Mouse (Mus musculus) hindbrain, embryonic 16.5 days (tissue): ENCODE results near the gene Foxi1. TPM values are rescaled to one million over a fixed set of nuclear protein-coding genes. Genes with fewer than 3 reads are reported as not detected.
A peak's percentile ranks its signal among the peaks of the same experiment; 100 is the strongest.

Experiments
- ATAC-seq: fragments of 200-750 bp; cut with Nextera tagmentation; 2 replicates; pipeline ENCODE4 v1.8.0; 2017; ENCODE audit warnings: moderate TSS enrichment, moderate library complexity
- H3K27ac ChIP-seq: fragments of 300-500 bp; sonication (generic); 2 replicates; pipeline ENCODE4 v1.5.1; 2014; ENCODE audit warnings: low read depth, mild to moderate bottlenecking, control low read depth, low read length, moderate library complexity
- H3K27me3 ChIP-seq: fragments of 300-500 bp; sonication (generic); replicated peaks from 2 replicates; pipeline ENCODE4 v1.6.1; 2014; ENCODE audit warnings: low read length; ENCODE audit not compliant: control insufficient read depth, insufficient read depth
- H3K36me3 ChIP-seq: fragments of 300-500 bp; sonication (generic); 2 replicates; pipeline ENCODE4 v1.6.1; 2014; ENCODE audit warnings: mild to moderate bottlenecking, low read length, moderate library complexity, mixed read lengths; ENCODE audit not compliant: control insufficient read depth, insufficient read depth
- H3K4me1 ChIP-seq: fragments of 300-500 bp; sonication (generic); 2 replicates; pipeline ENCODE4 v1.6.1; 2014; ENCODE audit warnings: low read depth, low read length; ENCODE audit not compliant: control insufficient read depth, insufficient read depth
- H3K4me2 ChIP-seq: fragments of 300-500 bp; sonication (generic); 2 replicates; pipeline ENCODE4 v1.6.1; 2014; ENCODE audit warnings: mild to moderate bottlenecking, low read length, control low read depth, moderate library complexity
- H3K4me3 ChIP-seq: fragments of 300-500 bp; sonication (generic); 2 replicates; pipeline ENCODE4 v1.5.1; 2014; ENCODE audit warnings: mild to moderate bottlenecking, low read length, control low read depth, moderate library complexity
- H3K9ac ChIP-seq: fragments of 300-500 bp; sonication (generic); 2 replicates; pipeline ENCODE4 v1.6.1; 2014; ENCODE audit warnings: low read depth, mild to moderate bottlenecking, control low read depth, low read length, moderate library complexity
- H3K9me3 ChIP-seq: fragments of 300-500 bp; sonication (generic); 2 replicates; pipeline ENCODE4 v1.6.1; 2014; ENCODE audit warnings: mild to moderate bottlenecking, low read length, moderate library complexity; ENCODE audit not compliant: control insufficient read depth
- WGBS: fragments of 180-500 bp; shearing (Covaris S2); extraction: QIAGEN DNeasy Blood & Tissue Kit; methylation state at CpG from one replicate; pipeline ENCODE4 v1.1.7; 2014; 5-methylcytosine and 5-hydroxymethylcytosine counted together
- polyA plus RNA-seq: library from polyadenylated mRNA; unstranded; fragments of >200 nt; fragmentation: Nextera tagmentation; extraction: Ambion mirVana; gene quantifications from 2 replicates; pipeline ENCODE4 v1.2.1, GENCODE M21; 2015

Gene Foxi1
- polyA plus RNA-seq, 1 experiment from 2014 or later = not detected

GRCm38 (mm10) chr11:34212853-34213252 lies 5.0 kb upstream of the Foxi1 start:
- no peaks in the 10 kb centered on the region for H3K9me3 ChIP-seq
- peak; percentile 20; the same call in 1 of the 2 replicates for ATAC-seq
- no peak overlapping the region for H3K27ac ChIP-seq
- H3K36me3 ChIP-seq = no peaks in the 10 kb centered on the region
- no peaks in the 10 kb centered on the region for H3K27me3 ChIP-seq
- WGBS = 13% methylated on average over 5 of the region's 5 CpGs
- no peaks in the 10 kb centered on the region for H3K4me1 ChIP-seq
- H3K4me2 ChIP-seq = no peak overlapping the region
- H3K9ac ChIP-seq = no peak overlapping the region
- no peak overlapping the region for H3K4me3 ChIP-seq

DNA sequence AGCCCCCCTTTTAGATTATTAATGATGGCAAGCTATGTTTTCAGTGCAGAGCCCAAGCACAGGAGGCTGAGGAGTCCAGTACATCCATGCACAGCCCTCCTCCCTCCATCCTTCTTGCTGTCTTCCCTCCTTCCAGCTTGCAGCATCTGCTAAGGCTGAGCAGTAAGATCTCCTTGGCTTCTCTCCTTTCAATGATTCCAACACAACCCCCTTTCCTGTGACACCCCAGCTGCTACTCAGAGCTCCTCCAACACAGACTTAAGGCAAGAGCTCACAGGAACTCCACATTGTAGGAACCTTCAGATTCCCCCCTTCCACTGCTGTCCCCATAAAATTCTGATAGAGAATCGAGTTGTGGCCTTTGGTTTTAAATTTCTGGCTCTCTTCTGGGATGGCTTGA lies 5.1 kb downstream of the Foxi1 start:
- H3K9me3 ChIP-seq = no peaks in the 10 kb centered on the region
- H3K4me3 ChIP-seq = no peak overlapping the region
- no peaks in the 10 kb centered on the region for H3K36me3 ChIP-seq
- H3K27ac ChIP-seq = no peak overlapping the region
- H3K27me3 ChIP-seq = no peaks in the 10 kb centered on the region
- H3K4me1 ChIP-seq = no peaks in the 10 kb centered on the region
- no peak overlapping the region for H3K9ac ChIP-seq
- 64% methylated on average over 1 of the region's 1 CpGs for WGBS
- H3K4me2 ChIP-seq = no peak overlapping the region
- no peak for ATAC-seq

- Histone ChIP-seq H3K9me3 (no peaks in the 10 kb centered on the region), H3K4me1 (no peaks in the 10 kb centered on the region; the same call in 1 of the 2 replicates), H3K36me3 (no peaks in the 10 kb centered on the region), H3K9ac (no peak overlapping the region), H3K27me3 (no peaks in the 10 kb centered on the region), H3K4me2 (no peak overlapping the region), H3K4me3 (no peak overlapping the region), H3K27ac (no peak overlapping the region)
- ATAC-seq = no peak
- 95% methylated on average over 3 of the region's 3 CpGs for WGBS
Observed at GRCm38 (mm10) chr11:34195142-34195541, 12.7 kb downstream of the Foxi1 start.

DNA sequence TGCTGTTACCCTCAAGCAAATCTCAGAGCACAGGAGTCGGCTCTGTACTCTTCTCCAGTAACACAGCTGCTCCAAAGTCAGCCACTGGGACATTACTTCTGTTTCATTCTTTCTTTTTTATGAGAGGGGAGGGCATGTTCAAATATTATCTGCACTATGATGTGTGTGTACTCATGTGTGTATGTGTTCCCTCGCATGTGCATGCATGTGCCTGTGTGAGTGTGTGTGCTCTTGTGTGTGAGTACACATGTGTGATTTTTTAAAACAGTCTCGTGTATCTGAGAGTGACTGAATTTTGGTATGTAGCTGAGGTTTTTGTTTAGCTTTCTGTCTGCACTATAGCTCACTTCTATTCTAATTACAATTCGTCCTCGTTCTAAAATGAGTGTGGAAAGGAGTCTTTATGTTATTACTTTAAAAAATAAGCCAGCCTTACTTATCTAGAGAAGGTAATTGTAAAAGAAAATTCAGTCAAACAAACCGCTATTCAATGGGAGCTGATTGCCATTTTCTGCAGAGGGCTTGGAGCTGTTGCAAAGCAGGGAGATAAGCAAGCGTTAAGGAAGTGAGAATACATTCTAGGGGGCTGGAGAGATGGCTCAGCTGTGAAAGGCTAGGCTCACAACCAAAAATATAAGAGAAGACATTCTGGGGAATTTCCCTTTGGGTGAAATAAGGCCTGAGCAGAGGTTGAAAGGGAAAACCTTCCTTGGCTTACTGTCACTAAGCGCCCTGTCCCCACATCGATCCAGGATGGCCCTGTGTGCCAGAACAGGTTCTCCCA lies 13.5 kb downstream of the Foxi1 start:
- Histone ChIP-seq H3K9ac (no peak overlapping the region), H3K9me3 (no peaks in the 10 kb centered on the region), H3K4me1 (no peaks in the 10 kb centered on the region; the same call in 1 of the 2 replicates), H3K27me3 (no peaks in the 10 kb centered on the region), H3K4me3 (no peak overlapping the region), H3K4me2 (no peak overlapping the region), H3K36me3 (no peaks in the 10 kb centered on the region), H3K27ac (no peak overlapping the region)
- ATAC-seq = no peak
- WGBS = 75% methylated on average over 9 of the region's 9 CpGs

- no peak overlapping the region for H3K9ac ChIP-seq
- no peak for ATAC-seq
- H3K4me2 ChIP-seq = no peak overlapping the region
- no peaks in the 10 kb centered on the region for H3K9me3 ChIP-seq
- no peaks in the 10 kb centered on the region for H3K36me3 ChIP-seq
- WGBS = 67% methylated on average over 3 of the region's 3 CpGs
- H3K27me3 ChIP-seq = no peaks in the 10 kb centered on the region
- H3K27ac ChIP-seq = no peak overlapping the region
- H3K4me1 ChIP-seq = no peaks in the 10 kb centered on the region; the same call in 1 of the 2 replicates
- no peak overlapping the region for H3K4me3 ChIP-seq
Observed at GRCm38 (mm10) chr11:34193658-34194057, 14.2 kb downstream of the Foxi1 start.

- H3K4me3 ChIP-seq = no peak overlapping the region
- H3K4me2 ChIP-seq = no peak overlapping the region
- peaks cover 12% of the 10 kb centered on the region for H3K4me1 ChIP-seq
- H3K36me3 ChIP-seq = no peaks in the 10 kb centered on the region
- ATAC-seq = no peak
- WGBS = 66% methylated on average over 2 of the region's 2 CpGs
- H3K9ac ChIP-seq = no peak overlapping the region
- H3K27ac ChIP-seq = no peak overlapping the region
- H3K9me3 ChIP-seq = no peaks in the 10 kb centered on the region
- H3K27me3 ChIP-seq = no peaks in the 10 kb centered on the region
Observed at GRCm38 (mm10) chr11:34184266-34184665, 23.6 kb downstream of the Foxi1 start.

DNA sequence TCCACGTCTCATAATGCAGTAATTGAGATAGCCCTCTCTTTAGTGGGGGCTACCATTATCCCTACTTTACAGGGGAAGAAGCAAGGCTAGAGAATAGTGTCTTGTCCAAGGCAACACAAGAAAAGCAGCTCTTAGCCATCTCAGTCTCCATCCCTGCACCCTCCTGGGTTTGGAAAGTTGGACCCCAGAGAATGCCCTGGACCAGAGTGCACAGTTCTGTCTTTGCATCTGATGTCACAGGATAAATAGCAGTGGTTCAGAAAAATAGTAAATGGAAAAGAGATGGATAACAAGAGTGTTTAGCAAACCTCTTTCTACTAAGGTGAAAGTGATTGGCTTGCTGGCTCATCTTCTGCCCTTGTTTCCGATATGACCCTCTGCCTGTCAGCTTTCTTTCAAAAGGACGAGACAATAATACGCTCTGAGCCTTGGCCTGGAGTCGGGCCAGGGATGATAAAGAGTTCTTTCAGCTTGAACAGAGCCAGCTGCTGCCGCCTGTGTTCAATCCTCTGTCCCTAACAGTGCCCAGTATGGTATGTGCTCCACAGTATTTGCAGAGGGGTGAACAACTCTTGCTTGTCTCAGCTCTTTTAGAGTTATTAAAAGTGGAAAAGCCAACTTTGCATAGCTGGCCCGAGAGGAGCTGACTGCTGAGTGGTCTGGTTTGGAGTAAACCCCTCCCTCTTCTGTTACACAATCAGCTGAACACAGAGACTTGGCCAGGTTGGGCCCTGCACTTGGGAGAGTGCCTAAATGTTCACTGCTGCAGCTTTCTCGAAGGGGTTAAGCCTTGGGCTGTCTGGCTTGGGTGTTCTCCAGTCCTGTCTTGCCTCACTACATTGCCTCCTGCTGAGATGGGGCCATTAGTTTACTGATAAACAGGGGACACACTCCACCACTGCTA lies 26.4 kb downstream of the Foxi1 start:
- no peaks in the 10 kb centered on the region for H3K36me3 ChIP-seq
- peak overlapping the region; percentile 10 for H3K27ac ChIP-seq
- no peaks in the 10 kb centered on the region for H3K27me3 ChIP-seq
- no peak overlapping the region for H3K4me3 ChIP-seq
- ATAC-seq = peak; percentile 95
- H3K9ac ChIP-seq = no peak overlapping the region
- no peak overlapping the region for H3K4me2 ChIP-seq
- no peaks in the 10 kb centered on the region for H3K9me3 ChIP-seq
- H3K4me1 ChIP-seq = peaks cover 12% of the 10 kb centered on the region
- WGBS = 20% methylated on average over 8 of the region's 8 CpGs

DNA sequence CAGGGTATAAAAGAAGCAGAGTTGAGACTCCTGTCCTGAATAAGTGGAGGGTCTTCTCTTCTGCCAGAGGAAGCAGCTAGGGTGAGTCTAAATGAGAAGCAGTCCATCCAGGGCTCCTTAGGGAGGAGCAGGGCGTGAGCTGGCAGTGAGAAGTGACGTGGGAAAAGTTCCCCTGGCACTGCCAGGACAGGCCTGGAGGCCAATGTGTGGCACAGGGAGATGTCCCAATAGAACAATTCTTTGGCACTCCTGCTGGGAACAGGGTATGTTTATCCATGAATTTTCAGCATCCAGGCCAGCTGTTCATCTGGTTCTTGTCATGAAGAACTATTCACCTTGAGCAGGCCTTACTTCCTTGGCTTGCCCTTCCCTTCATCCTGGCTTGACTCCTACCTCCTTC lies 29.1 kb downstream of the Foxi1 start:
- no peaks in the 10 kb centered on the region for H3K27me3 ChIP-seq
- ATAC-seq = no peak
- WGBS = 80% methylated on average over 2 of the region's 2 CpGs
- H3K27ac ChIP-seq = no peak overlapping the region
- no peak overlapping the region for H3K9ac ChIP-seq
- H3K4me3 ChIP-seq = no peak overlapping the region
- no peaks in the 10 kb centered on the region for H3K9me3 ChIP-seq
- H3K36me3 ChIP-seq = no peaks in the 10 kb centered on the region
- H3K4me1 ChIP-seq = peaks cover 12% of the 10 kb centered on the region
- H3K4me2 ChIP-seq = no peak overlapping the region

- peaks cover 3% of the 10 kb centered on the region for H3K4me1 ChIP-seq
- WGBS = 90% methylated on average over 1 of the region's 1 CpGs
- no peak for ATAC-seq
Observed at GRCm38 (mm10) chr11:34176371-34176770, 31.5 kb downstream of the Foxi1 start.

More at GRCm38 (mm10) chr11:34176371-34176770, 31.5 kb downstream of the Foxi1 start:
- Histone ChIP-seq H3K36me3 (no peaks in the 10 kb centered on the region), H3K9me3 (no peaks in the 10 kb centered on the region), H3K27ac (no peak overlapping the region), H3K27me3 (no peaks in the 10 kb centered on the region), H3K4me3 (no peak overlapping the region), H3K9ac (no peak overlapping the region), H3K4me2 (no peak overlapping the region)
